Mouse (Mus musculus) left cerebral cortex, adult 18-20 months (tissue): ENCODE data around the gene Prima1. TPM values are rescaled to one million over a fixed set of nuclear protein-coding genes. Genes with fewer than 3 reads are reported as not detected.

Source experiments
- DNase-seq, 2 experiments: peaks; one replicate each; pipeline ENCODE4 v3.0.0; 2021 to 2022; ENCODE audit warnings: low spot score in 2 of 2, mixed read lengths in 1 of 2
- total RNA-seq, 2 experiments: library from RNA; stranded (reverse); gene quantifications; 2 replicates each; pipeline ENCODE4 v1.2.3; 2021

The Prima1 gene
- total RNA-seq, 2 experiments from 2014 or later, result 4.6 to 6.8 TPM

- DNase-seq, result no peak
Measured at GRCm38 (mm10) chr12:103157129-103157910, 84.6 kb downstream of the Prima1 start.

- no peak for DNase-seq
Measured at GRCm38 (mm10) chr12:103155406-103155805, 86.5 kb downstream of the Prima1 start.

- DNase-seq, result no peak
Measured at GRCm38 (mm10) chr12:103154927-103155326, 87.0 kb downstream of the Prima1 start.

GRCm38 (mm10) chr12:103150247-103150646, 91.7 kb downstream of the Prima1 start:
- DNase-seq, result no peak

Other genes starting within 250 kb of the Prima1 start
- 1 to 10 TPM; 2.9 to 4.6 TPM for gene Fam181a, start 68.8 kb upstream of the Prima1 start, total RNA-seq
- gene Asb2, start 113.9 kb upstream of the Prima1 start, total RNA-seq, result 1 to 10 TPM; 3.2 to 3.5 TPM
- gene Otub2, start 146.5 kb upstream of the Prima1 start, total RNA-seq, result 10 to 100 TPM; 32.7 to 38.9 TPM
- gene 9330161L09Rik, start 165.7 kb upstream of the Prima1 start, total RNA-seq, result 1 to 10 TPM; 3.0 to 3.9 TPM
- 100 to 1,000 TPM; 235 to 238 TPM for gene Ddx24, start 183.7 kb upstream of the Prima1 start, total RNA-seq
- 10 to 100 TPM; 85.7 to 89.8 TPM for gene Ifi27, start 192.1 kb upstream of the Prima1 start, total RNA-seq
- 1 to 10 TPM; 4.3 TPM for gene Ifi27l2a, start 201.5 kb upstream of the Prima1 start, total RNA-seq
- gene Ifi27l2b, start 215.1 kb upstream of the Prima1 start, total RNA-seq, result not detected